Mouse (Mus musculus) ES-CJ7 (cell line): ENCODE measurements around the gene Rbm12.
"Not testable (repeated sequence)": the region's sequence is repeated elsewhere in the genome, so short reads cannot be mapped to it uniquely, and the experiment has no call there.

Experiments used
- DNase-seq: peaks from one replicate; pipeline ENCODE4 v3.0.0; 2011; ENCODE audit warnings: low read depth, low spot score

The Rbm12 gene

GRCm38 (mm10) chr2:156111358-156112079, at the start of gene Rbm12, which contains the start of gene Cpne1:
Gene Rbm12 (minus strand): TSS chr2:156111978.
Gene Cpne1 (minus strand): TSS chr2:156111965.
- peak; percentile 91 for DNase-seq

DNA sequence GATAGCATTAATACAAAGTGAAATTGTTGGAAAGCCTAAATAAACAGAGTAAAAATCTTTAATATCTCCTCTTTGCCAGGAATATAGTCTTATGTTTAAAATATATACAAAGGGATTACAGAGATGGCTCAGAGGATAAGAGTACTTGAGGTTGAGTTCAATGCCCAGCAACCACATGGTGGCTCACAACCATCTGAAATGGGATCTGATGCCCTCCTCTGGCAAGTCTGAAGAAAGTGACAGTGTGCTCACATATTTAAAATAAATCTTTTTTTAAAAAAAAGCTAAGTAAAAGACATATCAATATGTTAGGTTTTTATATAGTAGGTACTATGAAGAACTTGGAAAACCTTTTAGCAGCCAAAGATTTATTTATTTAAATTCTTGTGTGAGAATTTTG, 39.8 kb upstream of the Rbm12 start:
- DNase-seq = no peak

GRCm38 (mm10) chr2:156147316-156147915, 35.6 kb upstream of the Rbm12 start:
- no peak for DNase-seq

GRCm38 (mm10) chr2:156146272-156146989, 34.7 kb upstream of the Rbm12 start:
- no peak for DNase-seq

GRCm38 (mm10) chr2:156145486-156146130, 33.8 kb upstream of the Rbm12 start:
- no peak for DNase-seq

GRCm38 (mm10) chr2:156143953-156144724, 32.4 kb upstream of the Rbm12 start, which contains the start of the genes Romo1 and Nfs1:
Gene Romo1 (plus strand): TSS chr2:156144039.
Gene Nfs1 (minus strand): TSS chr2:156144186.
- DNase-seq = peak; percentile 95

DNA sequence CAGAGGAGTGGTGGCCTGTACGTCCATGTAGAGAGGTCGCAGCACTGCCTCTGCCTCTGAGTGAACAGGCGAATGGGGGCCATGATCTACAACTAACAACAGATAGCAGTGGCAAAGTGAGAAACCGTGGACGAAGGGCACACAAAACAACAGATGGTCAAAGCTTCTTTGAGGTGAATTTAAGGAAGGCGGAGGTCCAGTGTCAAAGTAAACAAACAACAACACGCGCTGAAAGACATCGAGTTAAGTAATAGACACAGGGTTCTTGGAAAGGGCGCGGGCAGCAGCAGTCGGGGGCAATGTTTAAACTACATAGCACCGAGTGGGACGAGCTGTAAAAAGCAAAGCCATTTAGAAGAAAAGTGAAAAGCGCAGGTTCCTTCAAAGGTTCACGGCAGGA, 31.6 kb upstream of the Rbm12 start:
- no peak for DNase-seq

- DNase-seq = no peak
Measured at GRCm38 (mm10) chr2:156142820-156143219, 31.0 kb upstream of the Rbm12 start.

DNA sequence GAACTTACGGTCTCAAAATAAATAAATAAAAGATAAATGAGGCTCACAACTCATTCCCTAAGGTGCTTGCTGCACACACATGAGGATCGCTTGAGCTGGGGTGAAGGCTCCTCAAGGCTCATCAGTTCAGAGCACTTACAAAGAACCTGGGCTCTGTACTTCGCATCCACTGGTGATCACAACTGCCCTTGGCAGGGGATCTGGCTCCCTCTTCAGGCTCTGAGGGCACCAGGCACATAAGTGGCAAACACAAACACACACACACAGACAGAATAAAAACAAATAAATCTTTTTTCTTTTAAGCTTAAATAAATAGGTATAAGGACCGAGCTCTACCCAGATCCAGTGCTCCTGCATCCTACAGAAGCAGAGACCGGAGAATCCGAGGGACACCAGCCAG, 23.9 kb upstream of the Rbm12 start:
- DNase-seq = peak; percentile 49

GRCm38 (mm10) chr2:156134161-156134560, 22.4 kb upstream of the Rbm12 start:
- DNase-seq = peak; percentile 59

GRCm38 (mm10) chr2:156126992-156127391, 15.2 kb upstream of the Rbm12 start, which contains the start of gene Gm28036:
Gene Gm28036 (minus strand): TSS chr2:156127092.
- DNase-seq = no peak

DNA sequence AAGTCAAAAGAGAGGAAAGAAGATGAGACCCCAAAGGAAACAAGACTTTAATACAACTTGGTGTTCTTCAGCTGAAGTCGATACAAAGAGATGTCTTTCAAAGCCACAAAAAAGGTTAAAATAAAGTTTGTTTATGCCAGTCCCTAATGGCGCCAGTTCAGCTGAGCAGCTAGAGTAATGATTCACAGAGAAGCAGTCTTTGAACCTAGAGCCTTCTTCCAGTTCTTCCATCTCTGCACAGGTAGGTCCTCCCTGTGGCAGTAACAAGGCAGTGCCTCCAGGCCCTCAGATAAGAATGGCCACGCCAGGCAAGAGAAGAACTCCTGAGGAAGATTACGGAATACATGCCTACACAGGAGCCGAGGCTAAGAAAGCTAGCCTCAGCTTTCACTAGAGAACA, 12.0 kb upstream of the Rbm12 start:
- DNase-seq = no peak

- DNase-seq = peak; percentile 36
Measured at GRCm38 (mm10) chr2:156119566-156119965, 7.8 kb upstream of the Rbm12 start.

DNA sequence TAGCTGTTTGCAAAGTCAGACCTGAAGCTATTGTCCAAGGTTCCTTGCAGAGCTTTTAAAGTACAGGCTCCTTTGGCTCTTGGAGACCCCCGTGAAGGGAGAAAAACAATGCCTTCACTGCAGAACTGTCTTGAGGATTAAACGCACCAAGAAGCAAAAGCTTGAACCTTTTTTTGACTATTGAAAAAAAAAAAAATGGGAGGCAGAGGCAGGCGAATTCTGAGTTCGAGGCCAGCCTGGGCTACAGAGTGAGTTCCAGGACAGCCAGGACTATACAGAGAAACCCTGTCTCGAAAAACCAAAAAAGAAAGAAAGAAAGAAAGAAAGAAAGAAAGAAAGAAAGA, 274 bp upstream of the Rbm12 start:
- not testable (repeated sequence) for DNase-seq

- DNase-seq = peak; percentile 63
Measured at GRCm38 (mm10) chr2:156110627-156111357, 986 bp downstream of the Rbm12 start.

DNA sequence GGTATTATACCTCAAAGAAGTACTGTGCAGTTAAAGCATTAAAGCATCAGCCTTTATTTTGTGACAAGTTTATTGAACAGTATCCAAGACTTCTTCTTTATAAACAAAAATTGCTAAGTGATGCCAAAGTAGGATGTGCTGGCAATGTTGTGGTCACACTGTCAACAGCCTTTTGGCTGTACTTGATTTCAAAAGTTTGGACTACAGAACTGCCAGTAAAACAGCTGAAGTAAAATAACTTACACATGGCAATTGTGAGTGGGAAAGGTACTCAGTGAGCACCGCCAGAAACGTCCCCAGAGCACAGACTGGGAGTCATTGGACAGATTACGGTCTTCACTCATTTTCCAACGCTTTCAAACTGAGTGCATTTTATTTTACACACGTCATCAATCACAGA, 19.9 kb downstream of the Rbm12 start:
- no peak for DNase-seq

GRCm38 (mm10) chr2:156089799-156090198, 22.0 kb downstream of the Rbm12 start:
- DNase-seq = no peak

DNA sequence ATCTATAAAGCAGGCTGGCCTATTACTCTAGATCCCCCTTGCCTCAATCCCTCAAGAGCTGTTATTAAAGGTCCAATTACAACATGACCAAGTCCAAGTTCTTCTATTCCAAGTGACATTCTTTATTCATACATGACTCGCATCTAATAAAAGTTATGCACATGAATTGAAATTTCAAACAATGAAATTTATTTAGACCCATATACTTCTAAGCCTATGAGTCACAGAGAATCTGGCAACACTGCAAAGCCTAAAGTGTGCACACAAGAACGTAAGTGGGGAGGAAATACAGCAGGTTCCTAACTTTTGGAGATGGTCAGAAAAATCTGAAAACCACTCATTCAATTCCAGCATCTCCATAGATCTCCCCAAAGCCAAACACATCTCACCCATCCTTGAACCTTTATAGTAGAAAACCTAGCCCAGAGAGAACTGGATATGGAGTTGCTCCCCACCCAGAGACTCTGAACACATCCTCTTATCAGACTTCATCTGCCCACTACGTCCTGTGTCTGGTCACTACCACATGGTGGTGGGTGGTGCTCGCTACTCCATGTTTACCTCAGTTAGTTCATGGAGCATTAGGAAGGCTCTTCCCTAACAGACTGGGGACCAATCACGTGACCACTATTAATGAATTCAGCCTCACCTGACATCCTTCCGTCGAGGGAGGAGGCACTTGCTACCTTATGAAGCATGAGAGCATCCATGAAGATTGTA, 24.2 kb downstream of the Rbm12 start:
- DNase-seq = no peak

DNA sequence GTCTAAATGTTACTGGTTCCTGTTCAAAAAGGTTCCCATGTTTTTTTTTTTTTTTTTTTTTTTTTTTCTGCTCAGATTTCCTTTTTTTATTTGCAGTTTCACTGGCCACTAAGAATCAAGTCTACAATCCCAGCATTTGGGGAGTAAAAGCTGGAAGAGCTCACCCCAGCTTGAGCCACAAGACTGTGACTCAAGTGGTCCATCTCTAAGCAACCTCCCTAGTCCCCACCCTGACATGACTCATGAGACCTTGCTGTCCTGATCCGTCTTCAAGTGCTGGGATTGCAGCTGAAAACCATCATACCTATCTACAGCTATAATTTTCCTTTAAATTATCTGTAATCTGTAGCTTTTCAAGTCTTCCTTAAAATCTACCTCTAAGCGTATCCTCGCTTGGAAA, 27.2 kb downstream of the Rbm12 start:
- no peak for DNase-seq

DNA sequence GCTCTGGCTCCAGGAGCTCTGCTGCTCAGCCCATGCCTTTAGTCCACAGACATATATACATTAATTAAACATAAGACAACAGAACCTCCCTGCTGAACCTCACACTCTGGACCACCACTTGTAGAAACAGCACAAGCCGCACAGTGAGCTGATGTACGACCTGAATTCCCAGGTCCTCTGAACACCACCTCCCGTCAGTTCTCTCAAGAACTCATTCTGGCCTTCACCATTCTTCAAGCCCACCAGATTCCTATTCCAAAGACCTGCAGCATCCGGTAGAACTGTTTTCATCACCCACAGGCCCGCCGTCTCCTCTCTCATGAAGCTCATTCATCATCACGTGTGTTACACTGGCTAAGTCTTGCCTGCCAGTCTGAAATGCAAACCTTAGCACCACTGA, 31.4 kb downstream of the Rbm12 start:
- DNase-seq = no peak
